In genomic region chr9:63662759-63663158, GRCm38 (mm10) we compare ENCODE assay signal across 18 mouse cellular contexts.
DNase-seq lines count a peak whose midpoint lies in the region; ATAC-seq lines count a peak whose summit lies in the region.
"Had no signal": no experiment of that assay in that cellular context is flagged by ENCODE, and none has a peak within 500 bp of the region (broad histone marks: within the 10 kb centered on the region; RNA-seq: fewer than 3 reads in every experiment).

No protein-coding gene starts in this region.

- H3K4me3 ChIP-seq in heart, embryonic 11.5 days (ENCODE audit: low read depth, low read length) = no peak overlapping the region
- H3K4me3 ChIP-seq: embryonic facial prominence, embryonic 13.5 days; hindbrain, embryonic 12.5 days; lung, embryonic 15.5 days had no signal

- H3K9ac ChIP-seq in heart, embryonic 11.5 days (ENCODE audit: low read depth, low read length) = no peak overlapping the region
- H3K9ac ChIP-seq: embryonic facial prominence, embryonic 13.5 days; forebrain, postnatal 0 days; hindbrain, embryonic 12.5 days; lung, embryonic 15.5 days had no signal

- intact Hi-C loops in heart, postnatal 25 days (cut with DNase I) = no loop called here

- no peak overlapping the region for H3K4me2 ChIP-seq in heart, embryonic 11.5 days
- H3K4me2 ChIP-seq: embryonic facial prominence, embryonic 13.5 days; hindbrain, embryonic 12.5 days; lung, embryonic 15.5 days had no signal

- H3K36me3 ChIP-seq in heart, embryonic 11.5 days (ENCODE audit: control insufficient read depth, insufficient read depth, low read length) = peaks cover 2% of the 10 kb centered on the region; the same call in 1 of the 2 replicates

- H3K4me1 ChIP-seq in heart, embryonic 11.5 days (ENCODE audit: control insufficient read depth, insufficient read depth, low read length) = peaks cover 31% of the 10 kb centered on the region

- no peaks in the 10 kb centered on the region for H3K27me3 ChIP-seq in heart, embryonic 11.5 days (ENCODE audit: control insufficient read depth, insufficient read depth, low read length)
- H3K27me3 ChIP-seq: embryonic facial prominence, embryonic 13.5 days; hindbrain, embryonic 12.5 days; lung, embryonic 15.5 days had no signal

- 51% methylated on average over 7 of the region's 7 CpGs for WGBS in heart, embryonic 11.5 days (ENCODE audit: insufficient replicate concordance)

- no peaks in the 10 kb centered on the region for H3K9me3 ChIP-seq in heart, embryonic 11.5 days (replicated peaks; ENCODE audit: control insufficient read depth, low read length)
- H3K9me3 ChIP-seq: embryonic facial prominence, embryonic 13.5 days; hindbrain, embryonic 12.5 days; lung, embryonic 15.5 days had no signal

- H3K27ac ChIP-seq in heart, embryonic 11.5 days (ENCODE audit: low read depth, low read length) = 0 out of 2 replicates have a peak overlapping the region, but pooled peaks have one; percentile 15
- H3K27ac ChIP-seq: hindbrain, embryonic 12.5 days; lung, embryonic 15.5 days had no signal

- DNase-seq in heart, postnatal 25 days (ENCODE audit: low spot score) = no peak
- DNase-seq in ovary, postnatal 36 days (ENCODE audit: low spot score) = peak; percentile 67
- DNase-seq in ovary, postnatal 14 days (ENCODE audit: low spot score) = no peak
- DNase-seq in kidney, postnatal 10 days = peak; percentile 58
- no peak for DNase-seq in thymus, postnatal 10 days (ENCODE audit: low spot score in 2 of 2)
- no peak for DNase-seq in cerebellum, adult 9-10 months
- DNase-seq: B cell, adult 2 months; cerebellum, adult 2 months; forebrain, postnatal 0 days; heart, adult 11 months; liver; midbrain, embryonic 14.5 days; right cerebral cortex, postnatal 25 days; thymus, postnatal 36 days had no signal

- no peak for ATAC-seq in heart, embryonic 11.5 days (replicated peaks; ENCODE audit: insufficient number of reproducible peaks, low FRiP score, low TSS enrichment)
- ATAC-seq: forebrain, postnatal 0 days had no signal

Comparison
In these comparisons a context has a peak if more than half of its experiments do, and no peak if none do; other contexts are left out.
1. DNase-seq: peak in ovary, postnatal 36 days (single experiment) and kidney, postnatal 10 days (single experiment); none in heart, postnatal 25 days (single experiment), ovary, postnatal 14 days (single experiment), thymus, postnatal 10 days (0 of 2) and cerebellum, adult 9-10 months (single experiment).